Mouse (Mus musculus) ES-E14 (cell line): ENCODE results near the gene Sbno1. TPM values are rescaled to one million over a fixed set of nuclear protein-coding genes. Genes with fewer than 3 reads are reported as not detected.
"Not testable (repeated sequence)": the region's sequence is repeated elsewhere in the genome, so short reads cannot be mapped to it uniquely, and the experiment has no call there.

Experiments
- DNase-seq: peaks from one replicate; pipeline ENCODE4 v3.0.0-alpha.2; 2013; ENCODE audit warnings: low read depth, low spot score
- H3K27ac ChIP-seq: 2 replicates; pipeline ENCODE4 v1.5.1; 2012; ENCODE audit warnings: low read depth, mild to moderate bottlenecking, low read length, moderate library complexity, mixed read lengths; ENCODE audit not compliant: poor library complexity, insufficient read depth, severe bottlenecking
- H3K36me3 ChIP-seq: 2 replicates; pipeline ENCODE4 v1.6.1; 2012; ENCODE audit warnings: mild to moderate bottlenecking, low read length, moderate library complexity, mixed read lengths; ENCODE audit not compliant: control insufficient read depth, poor library complexity, insufficient read depth, severe bottlenecking
- H3K4me1 ChIP-seq, 2 experiments: fragments of 150-350 bp in 1 of 2; sonication (generic) in 1 of 2; 2 replicates each; pipeline ENCODE4 v1.6.1; 2012; ENCODE audit warnings: low read length in 2 of 2, mild to moderate bottlenecking in 1 of 2, mixed read lengths in 1 of 2; ENCODE audit not compliant: control insufficient read depth in 2 of 2, insufficient read depth in 2 of 2, poor library complexity in 1 of 2
- H3K4me3 ChIP-seq, 2 experiments: fragments of 150-350 bp in 1 of 2; sonication (generic) in 1 of 2; 2 replicates each; pipeline ENCODE4 v1.5.1; 2012; ENCODE audit warnings: low read length in 2 of 2, low read depth in 1 of 2, mild to moderate bottlenecking in 1 of 2, mixed read lengths in 1 of 2; ENCODE audit not compliant: insufficient read depth in 1 of 2, poor library complexity in 1 of 2, severe bottlenecking in 1 of 2
- H3K9ac ChIP-seq: 2 replicates; pipeline ENCODE4 v1.6.1; 2012; ENCODE audit warnings: low read depth, mild to moderate bottlenecking, low read length, mixed read lengths; ENCODE audit not compliant: poor library complexity, insufficient read depth, severe bottlenecking
- H3K9me3 ChIP-seq: fragments of 150-350 bp; sonication (generic); 2 replicates; pipeline ENCODE4 v1.6.1; 2012; ENCODE audit warnings: low read depth, mild to moderate bottlenecking, low read length; ENCODE audit not compliant: control insufficient read depth, insufficient read depth
- CHD2 ChIP-seq: IDR thresholded peaks from 2 replicates; pipeline ENCODE4 v1.6.1; 2014; ENCODE audit warnings: mild to moderate bottlenecking, low read depth, low read length, inconsistent platforms
- HCFC1 ChIP-seq: IDR thresholded peaks from 2 replicates; pipeline ENCODE4 v1.6.1; 2012; ENCODE audit warnings: low read length, inconsistent platforms, borderline replicate concordance; ENCODE audit not compliant: insufficient read depth
- MAFK ChIP-seq: IDR thresholded peaks from 2 replicates; pipeline ENCODE4 v1.6.1; 2014; ENCODE audit warnings: mild to moderate bottlenecking, low read depth, low read length, inconsistent platforms; ENCODE audit not compliant: insufficient read depth
- ZC3H11A ChIP-seq: IDR thresholded peaks from 2 replicates; pipeline ENCODE4 v1.6.1; 2012; ENCODE audit warnings: low read depth, mild to moderate bottlenecking, inconsistent platforms, low read length, borderline replicate concordance
- ZNF384 ChIP-seq: IDR thresholded peaks from 2 replicates; pipeline ENCODE4 v1.6.1; 2012; ENCODE audit warnings: low read depth, low read length, inconsistent platforms
- in situ Hi-C, 2 experiments: fragments of 600-800 bp; cut with MboI; formaldehyde crosslinking; loops; one replicate each; pipeline ENCODE4 v1.15.1; 2025; ENCODE audit warnings: low sequenced_read_pairs in 2 of 2, inconsistent platforms in 1 of 2; ENCODE audit not compliant: unreplicated experiment in 2 of 2
- total RNA-seq: library from RNA; depleted of rRNA; stranded (reverse); fragments of 300-350 nt; gene quantifications from 2 replicates; pipeline ENCODE4 v1.2.3, GENCODE M21; 2012

Gene Sbno1
- total RNA-seq, 1 experiment, result 86.4 TPM

- Histone ChIP-seq H3K27ac (no peak overlapping the region), H3K4me1 (0 out of 4 replicates have a peak, but pooled peaks cover 0 to 2% of the 10 kb centered on the region in 2 experiments), H3K9ac (no peak overlapping the region), H3K4me3 (no peak overlapping the region), H3K9me3 (no peaks in the 10 kb centered on the region), H3K36me3 (peaks cover 6% of the 10 kb centered on the region)
- TF ChIP-seq HCFC1, result no peak
- no peak for DNase-seq
- in situ Hi-C loops, result no loop called here
Measured at GRCm38 (mm10) chr5:124364173-124364918, 61.5 kb downstream of the Sbno1 start.

GRCm38 (mm10) chr5:124362982-124363381 is 62.8 kb downstream of the Sbno1 start, which contains the start of gene Cdk2ap1:
Gene Cdk2ap1, minus strand, starts transcription at chr5:124363082.
- in situ Hi-C loops, H3K27ac ChIP-seq, H3K36me3 ChIP-seq, H3K4me3 ChIP-seq, H3K4me1 ChIP-seq, H3K9ac ChIP-seq, H3K9me3 ChIP-seq, DNase-seq: not testable (repeated sequence)

DNA sequence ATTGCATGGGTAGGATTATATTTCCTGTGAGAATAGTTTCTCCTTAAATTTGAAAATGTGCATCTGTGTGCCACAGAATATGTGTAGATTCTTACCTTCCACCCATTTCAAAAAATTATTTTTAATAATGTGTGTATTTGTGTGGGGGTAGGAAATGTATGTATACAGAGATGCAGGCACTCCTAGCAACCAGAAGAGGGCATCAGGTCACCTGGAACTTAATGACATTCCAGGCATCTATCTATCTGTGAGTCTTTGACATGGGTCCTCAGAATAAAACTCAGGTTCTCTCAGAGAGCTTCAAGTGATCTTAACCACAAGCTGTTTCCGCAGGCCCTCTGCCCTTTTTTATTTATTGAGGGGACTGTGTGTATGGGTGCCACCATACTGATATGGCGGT is 66.2 kb downstream of the Sbno1 start:
- TF ChIP-seq CHD2, result no peak
- no peak for TF ChIP-seq HCFC1
- TF ChIP-seq MAFK, result no peak
- TF ChIP-seq ZC3H11A, result no peak
- TF ChIP-seq ZNF384, result no peak
- DNase-seq, result no peak
- no peak overlapping the region for H3K27ac ChIP-seq
- peaks cover 3 to 7% of the 10 kb centered on the region in 2 experiments; a peak in 2 of 4 replicates for H3K4me1 ChIP-seq
- H3K36me3 ChIP-seq, result no peaks in the 10 kb centered on the region
- no peak overlapping the region for H3K4me3 ChIP-seq
- no peak overlapping the region for H3K9ac ChIP-seq
- no peaks in the 10 kb centered on the region for H3K9me3 ChIP-seq
- in situ Hi-C loops, result no loop called here

- TF ChIP-seq MAFK (no peak), ZNF384 (peak; percentile 58; the same call in 1 of the 2 replicates)
- Histone ChIP-seq H3K27ac (no peak overlapping the region), H3K9me3 (no peaks in the 10 kb centered on the region), H3K4me3 (no peak overlapping the region), H3K4me1 (peaks cover 6% of the 10 kb centered on the region in 2 experiments; a peak in 2 of 4 replicates), H3K36me3 (no peaks in the 10 kb centered on the region), H3K9ac (no peak overlapping the region)
- peak; percentile 41 for DNase-seq
- in situ Hi-C loops, result no loop called here
Measured at GRCm38 (mm10) chr5:124356695-124357094, 69.1 kb downstream of the Sbno1 start.

DNA sequence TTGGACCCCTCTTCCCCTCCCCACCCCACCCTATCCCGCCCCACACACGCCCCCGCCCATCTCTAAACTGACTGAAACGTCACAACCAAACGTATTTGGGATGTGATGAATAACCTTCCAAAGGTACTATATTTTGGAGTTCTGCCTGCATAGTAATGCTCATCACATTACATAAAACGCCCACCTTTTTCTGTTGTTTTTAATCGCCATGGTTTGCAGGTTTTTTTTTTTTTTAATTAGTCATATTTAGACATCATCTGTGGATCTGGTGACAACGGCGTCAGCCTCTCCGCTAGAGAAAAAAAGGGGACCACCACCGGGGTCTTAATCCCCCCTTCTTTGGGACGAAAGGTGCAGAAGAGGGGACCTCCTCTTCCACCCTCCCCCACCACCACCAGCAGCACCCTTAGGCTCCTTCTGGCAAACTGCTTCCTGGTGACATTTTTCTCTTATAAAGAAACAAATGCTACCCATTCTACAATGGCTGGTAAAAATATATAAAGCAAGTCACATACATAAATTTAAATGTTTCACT is 70.3 kb downstream of the Sbno1 start:
- no peak overlapping the region for H3K27ac ChIP-seq
- H3K4me1 ChIP-seq, result peaks cover 7 to 16% of the 10 kb centered on the region in 2 experiments; a peak in 2 of 4 replicates
- in situ Hi-C loops, result no loop called here
- DNase-seq, result no peak
- no peaks in the 10 kb centered on the region for H3K36me3 ChIP-seq
- H3K9ac ChIP-seq, result no peak overlapping the region
- peak overlapping the region in 1 of 2 experiments; percentile 78; a peak in 1 of 4 replicates for H3K4me3 ChIP-seq
- H3K9me3 ChIP-seq, result no peaks in the 10 kb centered on the region
- no peak for TF ChIP-seq CHD2
